Mouse (Mus musculus) midbrain, embryonic 11.5 days (tissue): ENCODE measurements around the gene Dennd4a. TPM values are rescaled to one million over a fixed set of nuclear protein-coding genes. Genes with fewer than 3 reads are reported as not detected.

ENCODE experiments used
- ATAC-seq: fragments of 200-750 bp; cut with Nextera tagmentation; 2 replicates; pipeline ENCODE4 v1.8.0; 2017; ENCODE audit warnings: moderate TSS enrichment, moderate library complexity; ENCODE audit not compliant: low FRiP score
- DNase-seq: peaks from one replicate; pipeline ENCODE4 v3.0.0; 2015; ENCODE audit warnings: low spot score; ENCODE audit errors: missing footprints
- H3K27ac ChIP-seq: fragments of 300-500 bp; sonication (generic); 2 replicates; pipeline ENCODE4 v1.5.1; 2014; ENCODE audit warnings: low read depth, low read length
- H3K27me3 ChIP-seq: fragments of 300-500 bp; sonication (generic); 2 replicates; pipeline ENCODE4 v1.6.1; 2014; ENCODE audit warnings: mild to moderate bottlenecking, low read length, moderate library complexity, mixed read lengths; ENCODE audit not compliant: control insufficient read depth, insufficient read depth
- H3K36me3 ChIP-seq: fragments of 300-500 bp; sonication (generic); 2 replicates; pipeline ENCODE4 v1.6.1; 2014; ENCODE audit warnings: mild to moderate bottlenecking, low read length, moderate library complexity, mixed read lengths; ENCODE audit not compliant: control insufficient read depth, insufficient read depth
- H3K4me1 ChIP-seq: fragments of 300-500 bp; sonication (generic); 2 replicates; pipeline ENCODE4 v1.6.1; 2014; ENCODE audit warnings: low read length; ENCODE audit not compliant: control insufficient read depth, insufficient read depth
- H3K4me2 ChIP-seq: fragments of 300-500 bp; sonication (generic); 2 replicates; pipeline ENCODE4 v1.6.1; 2014; ENCODE audit warnings: mild to moderate bottlenecking, moderate library complexity
- H3K4me3 ChIP-seq: fragments of 300-500 bp; sonication (generic); 2 replicates; pipeline ENCODE4 v1.5.1; 2014; ENCODE audit warnings: low read depth, low read length
- H3K9ac ChIP-seq: fragments of 300-500 bp; sonication (generic); 2 replicates; pipeline ENCODE4 v1.6.1; 2014; ENCODE audit warnings: low read length
- H3K9me3 ChIP-seq: fragments of 300-500 bp; sonication (generic); 2 replicates; pipeline ENCODE4 v1.6.1; 2016; ENCODE audit warnings: low read length; ENCODE audit not compliant: control insufficient read depth
- WGBS: fragments of 180-500 bp; shearing (Covaris S2); extraction: QIAGEN DNeasy Blood & Tissue Kit; methylation state at CpG from one replicate; pipeline ENCODE4 v1.1.7; 2014; 5-methylcytosine and 5-hydroxymethylcytosine counted together
- polyA plus RNA-seq: library from polyadenylated mRNA; unstranded; fragments of >200 nt; fragmentation: Nextera tagmentation; extraction: Ambion mirVana; gene quantifications from 2 replicates; pipeline ENCODE4 v1.2.1, GENCODE M21; 2014

The Dennd4a gene
- polyA plus RNA-seq, 1 experiment from 2014 or later: 8.9 TPM

DNA sequence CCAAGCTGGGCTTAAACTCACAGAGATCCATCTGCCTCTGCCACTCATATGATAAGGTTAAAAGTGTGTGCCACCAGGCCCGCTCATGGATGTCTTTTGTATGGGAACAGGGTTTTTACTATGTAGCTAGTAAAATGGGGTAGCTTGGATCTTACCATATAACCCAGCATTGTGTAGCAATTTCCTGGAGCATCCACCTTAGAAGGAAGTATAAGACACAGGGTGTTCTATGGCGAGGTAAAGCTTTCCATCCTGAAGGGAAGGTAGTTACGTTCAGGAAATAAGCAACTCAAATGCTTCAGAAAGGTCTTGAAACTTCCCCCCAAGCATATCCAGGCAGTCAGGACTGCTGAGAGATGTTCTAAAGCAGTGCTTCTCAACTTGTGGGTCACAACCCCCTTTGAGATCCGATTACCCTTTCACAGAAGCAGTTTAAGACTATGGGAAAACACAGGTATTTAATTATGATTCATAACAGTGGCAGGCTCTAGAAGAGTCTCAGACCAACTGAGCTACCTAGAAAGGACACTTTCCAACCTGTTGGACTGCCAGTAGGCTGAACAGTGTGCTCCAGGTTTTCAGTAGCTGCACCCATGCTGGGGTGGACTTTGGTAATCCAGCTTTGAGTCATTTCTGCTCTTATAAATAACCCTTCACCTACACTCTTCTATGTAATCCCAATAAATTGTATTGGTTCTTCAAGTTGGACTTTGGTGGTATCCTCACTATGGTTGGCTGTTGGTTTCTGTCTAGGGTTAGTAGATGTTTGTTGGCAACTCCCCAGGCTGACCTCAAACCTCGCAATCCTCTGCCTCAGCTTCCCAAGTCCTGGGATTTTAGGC is 7.5 kb upstream of the Dennd4a start:
- Histone ChIP-seq H3K4me2 (no peak overlapping the region), H3K36me3 (no peaks in the 10 kb centered on the region), H3K4me1 (no peaks in the 10 kb centered on the region), H3K9ac (no peak overlapping the region), H3K27me3 (no peaks in the 10 kb centered on the region), H3K9me3 (no peaks in the 10 kb centered on the region), H3K27ac (no peak overlapping the region), H3K4me3 (no peak overlapping the region)
- DNase-seq (peak; percentile 67), ATAC-seq (no peak)
- 88% methylated on average over 5 of the region's 5 CpGs for WGBS

DNA sequence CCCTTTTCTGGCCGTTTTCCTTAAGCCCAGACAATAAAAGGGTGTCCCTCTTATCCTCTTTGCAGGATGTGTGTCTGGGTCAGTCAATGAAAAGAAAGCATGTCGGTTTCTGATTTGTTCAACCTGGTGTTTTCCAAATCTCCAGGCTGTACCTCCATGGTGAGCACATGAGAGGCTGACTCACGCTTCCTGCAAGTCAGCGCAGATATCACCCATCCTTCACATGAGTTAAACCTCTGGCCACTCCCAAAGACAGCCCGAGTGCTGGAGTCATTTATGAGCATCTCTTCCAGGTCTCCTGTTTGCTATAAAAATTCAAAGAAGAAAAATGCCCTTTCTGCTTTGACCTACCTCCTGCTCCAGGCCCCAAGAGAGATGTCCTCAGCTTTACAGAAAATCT is 5.3 kb upstream of the Dennd4a start:
- Histone ChIP-seq H3K9ac (no peak overlapping the region), H3K27ac (no peak overlapping the region)
- peak; percentile 41 for DNase-seq

GRCm38 (mm10) chr9:64806335-64807060 is 4.6 kb upstream of the Dennd4a start:
- no peak overlapping the region for H3K9ac ChIP-seq
- ATAC-seq (no peak), DNase-seq (peak; percentile 31)
- no peaks in the 10 kb centered on the region for H3K27me3 ChIP-seq
- no peaks in the 10 kb centered on the region for H3K9me3 ChIP-seq
- no peak overlapping the region for H3K4me2 ChIP-seq
- WGBS: 82% methylated on average over 6 of the region's 6 CpGs
- no peaks in the 10 kb centered on the region for H3K36me3 ChIP-seq
- H3K27ac ChIP-seq: no peak overlapping the region
- 0 out of 2 replicates have a peak, but pooled peaks cover 2% of the 10 kb centered on the region for H3K4me1 ChIP-seq
- no peak overlapping the region for H3K4me3 ChIP-seq

More for the DNA sequence above, 5.3 kb upstream of the Dennd4a start:
- H3K4me1 ChIP-seq: 0 out of 2 replicates have a peak, but pooled peaks cover 2% of the 10 kb centered on the region
- no peak overlapping the region for H3K4me2 ChIP-seq
- H3K27me3 ChIP-seq: no peaks in the 10 kb centered on the region
- H3K4me3 ChIP-seq: no peak overlapping the region
- H3K36me3 ChIP-seq: no peaks in the 10 kb centered on the region
- 84% methylated on average over 5 of the region's 5 CpGs for WGBS
- ATAC-seq: no peak
- no peaks in the 10 kb centered on the region for H3K9me3 ChIP-seq

- Histone ChIP-seq H3K4me2 (no peak overlapping the region), H3K27me3 (no peaks in the 10 kb centered on the region), H3K9ac (no peak overlapping the region), H3K4me1 (peaks cover 4% of the 10 kb centered on the region; the same call in 1 of the 2 replicates), H3K9me3 (no peaks in the 10 kb centered on the region), H3K36me3 (no peaks in the 10 kb centered on the region), H3K4me3 (no peak overlapping the region), H3K27ac (no peak overlapping the region; the same call in 1 of the 2 replicates)
- 84% methylated on average over 14 of the region's 14 CpGs for WGBS
- DNase-seq: peak; percentile 64
- ATAC-seq: no peak
Measured at GRCm38 (mm10) chr9:64807061-64807808, 3.9 kb upstream of the Dennd4a start.

GRCm38 (mm10) chr9:64809851-64810250 is 1.3 kb upstream of the Dennd4a start:
- no peak overlapping the region for H3K4me2 ChIP-seq
- H3K9me3 ChIP-seq: no peaks in the 10 kb centered on the region
- 77% methylated on average over 3 of the region's 3 CpGs for WGBS
- H3K27ac ChIP-seq: no peak overlapping the region
- DNase-seq (peak; percentile 81), ATAC-seq (no peak)
- peaks cover 5% of the 10 kb centered on the region; the same call in 1 of the 2 replicates for H3K4me1 ChIP-seq
- no peak overlapping the region for H3K9ac ChIP-seq
- no peak overlapping the region for H3K4me3 ChIP-seq
- H3K27me3 ChIP-seq: no peaks in the 10 kb centered on the region
- no peaks in the 10 kb centered on the region for H3K36me3 ChIP-seq

- ATAC-seq: peak; percentile 91
- peak overlapping the region; percentile 58 for H3K4me3 ChIP-seq
- peak; percentile 95 for DNase-seq
- H3K36me3 ChIP-seq: no peaks in the 10 kb centered on the region
- peak overlapping the region; percentile 80 for H3K27ac ChIP-seq
- H3K9ac ChIP-seq: peak overlapping the region; percentile 70
- H3K27me3 ChIP-seq: no peaks in the 10 kb centered on the region
- H3K4me2 ChIP-seq: peak overlapping the region; percentile 62
- no peaks in the 10 kb centered on the region for H3K9me3 ChIP-seq
- H3K4me1 ChIP-seq: peaks cover 5% of the 10 kb centered on the region; the same call in 1 of the 2 replicates
- under 1% methylated on average over 56 of the region's 59 CpGs for WGBS
Measured at GRCm38 (mm10) chr9:64811538-64812474, 666 bp downstream of the Dennd4a start.

- ATAC-seq (no peak), DNase-seq (no peak)
- peak overlapping the region; percentile 58 for H3K4me3 ChIP-seq
- H3K27ac ChIP-seq: no peak overlapping the region
- 45% methylated on average over 1 of the region's 1 CpGs for WGBS
- H3K9ac ChIP-seq: peak overlapping the region; percentile 70
- H3K9me3 ChIP-seq: no peaks in the 10 kb centered on the region
- peaks cover 5% of the 10 kb centered on the region; the same call in 1 of the 2 replicates for H3K4me1 ChIP-seq
- peak overlapping the region; percentile 62 for H3K4me2 ChIP-seq
- H3K36me3 ChIP-seq: no peaks in the 10 kb centered on the region
- H3K27me3 ChIP-seq: no peaks in the 10 kb centered on the region
Measured at GRCm38 (mm10) chr9:64812475-64812860, 1.3 kb downstream of the Dennd4a start.

- ATAC-seq: no peak
- H3K4me3 ChIP-seq: no peak overlapping the region
- H3K9me3 ChIP-seq: no peaks in the 10 kb centered on the region
- H3K4me1 ChIP-seq: peaks cover 5% of the 10 kb centered on the region; the same call in 1 of the 2 replicates
- no peak overlapping the region for H3K27ac ChIP-seq
- no peaks in the 10 kb centered on the region for H3K36me3 ChIP-seq
- no peak for DNase-seq
- H3K4me2 ChIP-seq: no peak overlapping the region
- H3K27me3 ChIP-seq: no peaks in the 10 kb centered on the region
- 85% methylated on average over 6 of the region's 6 CpGs for WGBS
- H3K9ac ChIP-seq: no peak overlapping the region
Measured at GRCm38 (mm10) chr9:64814273-64814672, 3.1 kb downstream of the Dennd4a start.
